Mouse (Mus musculus): ENCODE data around the gene Sema3d. TPM values are rescaled to one million over a fixed set of nuclear protein-coding genes. Genes with fewer than 3 reads are reported as not detected.

Gene Sema3d
- polyA plus RNA-seq, 1 experiment from 2014 or later: 9.5 TPM

DNA sequence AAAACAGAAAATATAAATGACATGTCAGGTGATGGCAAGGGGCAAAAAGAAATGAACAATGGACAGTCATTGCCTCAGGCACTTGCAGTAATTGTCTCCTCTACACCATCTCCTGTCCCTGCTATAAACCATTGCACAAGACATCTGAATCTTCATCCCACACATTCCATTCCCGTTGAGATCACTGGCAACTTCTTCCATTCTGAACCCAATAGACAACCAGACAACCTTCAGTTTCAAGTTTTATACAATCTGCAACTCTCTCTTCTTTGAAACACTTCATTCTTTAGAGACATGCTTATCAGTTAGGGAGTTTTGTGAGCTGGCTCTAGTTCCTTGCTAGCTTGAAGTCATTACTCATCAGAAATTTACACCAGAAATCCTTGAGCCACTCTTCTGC lies 192.1 kb downstream of the Sema3d start:
- no peaks in the 10 kb centered on the region for H3K9me3 ChIP-seq
- DNase-seq (ENCODE audit: low spot score): no peak
- no peaks in the 10 kb centered on the region for H3K4me1 ChIP-seq
- H3K36me3 ChIP-seq: no peaks in the 10 kb centered on the region
- no peak overlapping the region for H3K4me3 ChIP-seq
- 58% methylated on average over 1 of the region's 1 CpGs for WGBS
- no peaks in the 10 kb centered on the region for H3K27me3 ChIP-seq (ENCODE audit: insufficient read depth, poor library complexity, severe bottlenecking)
- H3K27ac ChIP-seq: no peak overlapping the region

DNA sequence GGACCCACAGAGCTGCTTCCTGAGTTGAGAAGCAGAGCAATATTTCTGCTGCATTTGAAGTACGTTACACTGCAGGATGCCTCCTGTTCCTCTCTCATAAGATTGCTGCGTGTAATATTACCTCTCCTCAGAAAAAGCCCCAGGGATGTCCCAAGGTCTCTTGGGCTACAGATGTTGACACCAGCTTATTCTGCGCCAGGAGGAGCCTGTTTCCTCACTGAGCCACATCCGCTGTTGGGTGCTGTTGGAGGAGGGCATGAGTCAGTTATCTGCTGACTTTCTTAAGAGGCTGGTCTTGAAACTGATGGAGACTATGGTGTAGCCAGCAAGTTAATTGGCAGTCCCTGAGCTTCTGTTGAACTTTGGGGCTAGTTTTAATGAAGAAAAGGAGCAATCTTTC lies 196.6 kb downstream of the Sema3d start:
- Histone ChIP-seq H3K4me3 (no peak overlapping the region), H3K9me3 (no peaks in the 10 kb centered on the region), H3K27me3 (ENCODE audit: insufficient read depth, poor library complexity, severe bottlenecking) (no peaks in the 10 kb centered on the region), H3K27ac (no peak overlapping the region), H3K4me1 (no peaks in the 10 kb centered on the region), H3K36me3 (no peaks in the 10 kb centered on the region)
- 54% methylated on average over 4 of the region's 4 CpGs for WGBS
- no peak for DNase-seq (ENCODE audit: low spot score)

DNA sequence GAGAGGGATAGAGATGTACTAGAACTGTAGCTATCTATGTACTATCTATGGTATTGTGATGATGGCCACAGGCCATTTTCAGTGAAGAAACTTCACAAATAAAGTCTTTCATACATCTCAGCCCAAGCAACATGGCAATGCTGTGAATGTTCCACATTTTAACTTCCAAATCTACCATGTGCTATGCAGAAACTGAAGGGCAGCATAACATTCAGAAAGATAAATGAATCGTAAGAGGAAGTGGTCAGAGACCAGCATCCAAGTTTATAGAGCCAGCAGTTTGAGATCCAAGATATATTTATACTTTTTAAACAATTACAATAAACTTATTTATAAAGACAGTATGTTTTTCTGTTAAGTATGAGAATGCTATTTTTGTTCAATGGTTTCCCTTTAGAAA lies 199.4 kb downstream of the Sema3d start:
- Histone ChIP-seq H3K27ac (no peak overlapping the region), H3K36me3 (no peaks in the 10 kb centered on the region), H3K27me3 (ENCODE audit: insufficient read depth, poor library complexity, severe bottlenecking) (no peaks in the 10 kb centered on the region), H3K4me3 (no peak overlapping the region), H3K9me3 (no peaks in the 10 kb centered on the region), H3K4me1 (no peaks in the 10 kb centered on the region)
- no peak for DNase-seq (ENCODE audit: low spot score)
- 86% methylated on average over 1 of the region's 1 CpGs for WGBS

DNA sequence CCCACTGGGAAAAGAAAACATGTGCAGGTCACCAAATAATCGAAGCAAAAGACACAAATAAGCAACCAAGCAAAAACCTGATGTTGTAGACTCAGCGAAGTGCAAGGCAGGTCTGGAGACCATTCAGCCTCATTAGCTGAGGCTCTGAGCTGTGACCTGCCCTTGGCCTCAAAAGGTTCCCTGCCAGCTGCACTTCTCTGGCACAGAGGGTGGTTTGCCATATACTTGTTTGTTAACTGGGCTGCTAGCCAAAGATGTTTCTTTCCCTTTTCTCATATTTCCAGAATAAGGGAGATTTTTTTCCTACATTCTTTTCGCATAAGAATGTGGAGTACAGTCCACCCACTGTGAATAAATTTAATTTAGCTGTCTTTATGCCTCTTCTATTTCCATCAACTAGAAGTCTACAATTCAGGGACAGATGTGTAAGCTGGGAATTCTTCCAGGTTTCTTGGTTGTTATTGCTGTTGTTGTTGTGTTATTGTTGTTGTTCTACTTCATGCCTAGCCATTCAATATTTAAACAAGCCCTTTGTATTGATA lies 200.2 kb downstream of the Sema3d start:
- Histone ChIP-seq H3K36me3 (no peaks in the 10 kb centered on the region), H3K9me3 (no peaks in the 10 kb centered on the region), H3K27me3 (ENCODE audit: insufficient read depth, poor library complexity, severe bottlenecking) (no peaks in the 10 kb centered on the region), H3K4me1 (no peaks in the 10 kb centered on the region), H3K27ac (no peak overlapping the region), H3K4me3 (no peak overlapping the region)
- 87% methylated on average over 3 of the region's 3 CpGs for WGBS
- no peak for DNase-seq (ENCODE audit: low spot score)

DNA sequence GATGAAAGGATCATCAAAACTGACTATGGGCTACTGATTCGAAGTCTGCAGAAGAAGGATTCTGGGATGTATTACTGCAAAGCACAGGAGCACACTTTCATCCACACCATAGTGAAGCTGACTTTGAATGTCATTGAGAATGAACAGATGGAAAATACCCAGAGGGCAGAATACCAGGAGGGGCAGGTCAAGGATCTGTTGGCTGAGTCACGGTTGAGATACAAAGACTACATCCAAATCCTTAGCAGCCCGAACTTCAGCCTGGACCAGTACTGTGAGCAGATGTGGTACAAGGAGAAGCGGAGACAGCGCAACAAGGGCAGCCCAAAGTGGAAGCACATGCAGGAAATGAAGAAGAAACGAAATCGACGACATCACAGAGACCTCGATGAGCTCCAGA lies 201.7 kb downstream of the Sema3d start:
- Histone ChIP-seq H3K4me3 (no peak overlapping the region), H3K36me3 (no peaks in the 10 kb centered on the region), H3K27ac (no peak overlapping the region), H3K4me1 (no peaks in the 10 kb centered on the region), H3K9me3 (no peaks in the 10 kb centered on the region), H3K27me3 (ENCODE audit: insufficient read depth, poor library complexity, severe bottlenecking) (no peaks in the 10 kb centered on the region)
- 83% methylated on average over 9 of the region's 9 CpGs for WGBS
- DNase-seq (ENCODE audit: low spot score): no peak

DNA sequence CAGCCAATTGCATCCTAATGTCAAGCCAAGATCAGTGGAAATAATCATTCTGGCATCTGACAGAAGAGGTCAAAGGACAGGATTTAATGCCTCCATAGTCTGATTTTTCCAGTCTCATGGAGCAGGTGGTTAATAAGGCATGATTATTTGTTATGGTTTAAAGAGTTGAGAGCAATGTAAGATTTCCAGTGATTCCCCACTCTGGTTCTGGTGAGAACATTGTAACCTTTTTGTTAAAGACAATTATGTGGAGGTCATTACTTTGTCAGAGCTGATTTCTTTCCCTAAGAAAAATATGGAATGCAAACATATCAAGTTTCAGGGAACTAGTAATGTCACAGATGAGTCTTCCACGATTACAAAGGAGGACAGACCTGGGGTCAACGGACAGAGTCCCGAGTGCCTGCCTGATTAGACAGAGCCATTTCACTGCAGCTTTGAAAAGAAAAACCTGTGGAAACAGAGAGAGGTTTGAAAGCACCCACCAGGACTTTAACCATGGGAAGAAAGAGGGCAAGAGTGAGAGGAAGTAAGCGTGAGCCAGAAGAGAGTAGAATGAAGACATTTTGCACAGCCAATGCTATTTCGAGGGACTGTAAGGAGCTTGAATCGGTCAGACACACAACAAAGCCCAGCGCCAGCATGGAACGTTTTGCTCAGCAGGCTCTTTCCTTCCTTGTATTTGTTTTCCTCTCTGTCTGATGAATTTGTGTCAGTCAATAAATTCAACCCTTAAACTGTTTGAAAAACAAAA lies 251.2 kb downstream of the Sema3d start:
- WGBS: 57% methylated on average over 8 of the region's 8 CpGs
- Histone ChIP-seq H3K4me1 (no peaks in the 10 kb centered on the region), H3K4me3 (no peak overlapping the region), H3K27ac (no peak overlapping the region), H3K9me3 (no peaks in the 10 kb centered on the region), H3K36me3 (no peaks in the 10 kb centered on the region), H3K27me3 (ENCODE audit: insufficient read depth, poor library complexity, severe bottlenecking) (no peaks in the 10 kb centered on the region)
- DNase-seq (ENCODE audit: low spot score): no peak

DNA sequence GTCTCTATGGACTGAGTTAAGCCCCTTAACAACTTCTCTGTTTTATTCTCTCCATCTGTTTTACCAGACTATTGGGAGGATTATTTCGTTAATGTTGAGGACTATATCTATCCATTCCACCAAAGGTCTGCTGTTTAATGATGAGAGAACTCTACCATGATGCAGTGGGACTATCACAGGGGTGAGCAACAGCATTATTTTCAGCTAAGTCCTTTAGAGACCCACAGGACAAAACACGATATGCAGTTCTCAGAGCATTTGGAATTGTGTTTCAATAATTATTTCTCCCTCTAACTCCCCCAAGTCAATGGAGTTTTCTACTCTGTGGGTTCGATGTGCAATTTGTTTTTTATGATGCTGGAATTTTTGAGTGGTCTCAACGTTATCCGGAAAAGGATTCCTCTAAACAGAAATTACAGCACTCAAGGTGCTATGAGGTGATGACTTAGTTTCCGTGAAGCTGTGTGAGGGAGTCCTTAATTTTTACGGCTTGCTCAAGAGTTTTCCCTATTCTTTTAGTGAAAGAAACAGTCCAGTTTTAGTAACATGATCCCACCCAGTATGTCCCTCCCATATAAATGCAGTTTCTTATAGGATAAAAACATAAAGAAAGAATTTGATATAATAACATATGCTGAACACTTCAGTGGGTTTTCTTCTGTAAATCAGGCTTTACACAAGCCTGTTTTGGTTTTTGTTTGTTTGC lies 254.7 kb downstream of the Sema3d start:
- H3K4me1 ChIP-seq: no peaks in the 10 kb centered on the region
- H3K9me3 ChIP-seq: no peaks in the 10 kb centered on the region
- H3K27ac ChIP-seq: no peak overlapping the region
- no peaks in the 10 kb centered on the region for H3K36me3 ChIP-seq
- DNase-seq (ENCODE audit: low spot score): no peak
- H3K4me3 ChIP-seq: no peak overlapping the region
- no peaks in the 10 kb centered on the region for H3K27me3 ChIP-seq (ENCODE audit: insufficient read depth, poor library complexity, severe bottlenecking)
- 85% methylated on average over 7 of the region's 7 CpGs for WGBS

All from heart, embryonic 10.5 days (tissue).